Mouse (Mus musculus) intestine, embryonic 14.5 days (tissue): ENCODE data around the gene Heatr9. TPM values are rescaled to one million over a fixed set of nuclear protein-coding genes. Genes with fewer than 3 reads are reported as not detected.
A peak's percentile ranks its signal among the peaks of the same experiment; 100 is the strongest.

Experiments used
- ATAC-seq: fragments of 200-750 bp; cut with Nextera tagmentation; replicated peaks from 2 replicates; pipeline ENCODE4 v1.8.0; 2017; ENCODE audit warnings: low read depth, moderate number of reproducible peaks, moderate TSS enrichment, moderate library complexity; ENCODE audit not compliant: low FRiP score, low TSS enrichment
- DNase-seq: peaks from one replicate; pipeline ENCODE4 v3.0.0-alpha.2; 2018; ENCODE audit warnings: low spot score
- H3K27ac ChIP-seq: fragments of 300-500 bp; sonication (generic); 2 replicates; pipeline ENCODE4 v1.5.1; 2014; ENCODE audit warnings: low read depth, mild to moderate bottlenecking, control low read depth
- H3K27me3 ChIP-seq: fragments of 300-500 bp; sonication (generic); replicated peaks from 2 replicates; pipeline ENCODE4 v1.6.1; 2014; ENCODE audit warnings: low read length, control low read depth; ENCODE audit not compliant: control insufficient read depth, insufficient read depth
- H3K36me3 ChIP-seq: fragments of 300-500 bp; sonication (generic); 2 replicates; pipeline ENCODE4 v1.6.1; 2014; ENCODE audit warnings: low read length, control low read depth; ENCODE audit not compliant: control insufficient read depth, insufficient read depth
- H3K4me1 ChIP-seq: fragments of 300-500 bp; sonication (generic); replicated peaks from 2 replicates; pipeline ENCODE4 v1.6.1; 2014; ENCODE audit warnings: low read length, control low read depth, mixed read lengths; ENCODE audit not compliant: control insufficient read depth, insufficient read depth
- H3K4me2 ChIP-seq: fragments of 300-500 bp; sonication (generic); 2 replicates; pipeline ENCODE4 v1.6.1; 2014; ENCODE audit warnings: low read length
- H3K4me3 ChIP-seq: fragments of 300-500 bp; sonication (generic); 2 replicates; pipeline ENCODE4 v1.5.1; 2014; ENCODE audit warnings: low read depth, low read length, control low read depth, mixed read lengths
- H3K9ac ChIP-seq: fragments of 300-500 bp; sonication (generic); 2 replicates; pipeline ENCODE4 v1.6.1; 2014; ENCODE audit warnings: mild to moderate bottlenecking, low read length
- H3K9me3 ChIP-seq: fragments of 300-500 bp; sonication (generic); 2 replicates; pipeline ENCODE4 v1.6.1; 2016; ENCODE audit warnings: low read length, control low read depth; ENCODE audit not compliant: control insufficient read depth
- WGBS: fragments of 180-500 bp; shearing (Covaris S2); extraction: QIAGEN DNeasy Blood & Tissue Kit; methylation state at CpG from one replicate; pipeline ENCODE4 v1.1.7; 2014; 5-methylcytosine and 5-hydroxymethylcytosine counted together
- polyA plus RNA-seq: library from polyadenylated mRNA; unstranded; fragments of >200 nt; fragmentation: Nextera tagmentation; extraction: Ambion mirVana; gene quantifications from 2 replicates; pipeline ENCODE4 v1.2.1, GENCODE M21; 2014

Heatr9 gene
- polyA plus RNA-seq, 1 experiment from 2014 or later: not detected

GRCm38 (mm10) chr11:83517153-83517552 lies 4.8 kb downstream of the Heatr9 start:
- H3K36me3 ChIP-seq: no peaks in the 10 kb centered on the region
- H3K27ac ChIP-seq: no peak overlapping the region
- ATAC-seq: no peak
- no peak overlapping the region for H3K4me2 ChIP-seq
- H3K27me3 ChIP-seq: no peaks in the 10 kb centered on the region
- H3K9ac ChIP-seq: no peak overlapping the region
- no peaks in the 10 kb centered on the region for H3K4me1 ChIP-seq
- DNase-seq: no peak
- no peaks in the 10 kb centered on the region for H3K9me3 ChIP-seq
- H3K4me3 ChIP-seq: no peak overlapping the region

GRCm38 (mm10) chr11:83509521-83509920 lies 12.5 kb downstream of the Heatr9 start:
- H3K4me3 ChIP-seq: no peak overlapping the region
- H3K9ac ChIP-seq: no peak overlapping the region
- no peak overlapping the region for H3K4me2 ChIP-seq
- H3K27ac ChIP-seq: no peak overlapping the region
- ATAC-seq (no peak), DNase-seq (no peak)
- no peaks in the 10 kb centered on the region for H3K4me1 ChIP-seq
- H3K36me3 ChIP-seq: peaks cover 36% of the 10 kb centered on the region
- no peaks in the 10 kb centered on the region for H3K9me3 ChIP-seq
- H3K27me3 ChIP-seq: no peaks in the 10 kb centered on the region

GRCm38 (mm10) chr11:83504308-83504707 lies 17.7 kb downstream of the Heatr9 start:
- Histone ChIP-seq H3K9me3 (no peaks in the 10 kb centered on the region), H3K9ac (no peak overlapping the region), H3K27ac (no peak overlapping the region), H3K4me2 (no peak overlapping the region), H3K4me1 (no peaks in the 10 kb centered on the region), H3K4me3 (no peak overlapping the region), H3K27me3 (no peaks in the 10 kb centered on the region), H3K36me3 (peaks cover 84% of the 10 kb centered on the region)
- DNase-seq (no peak), ATAC-seq (no peak)
- WGBS: 93% methylated on average over 5 of the region's 5 CpGs

- no peak overlapping the region for H3K4me3 ChIP-seq
- H3K4me2 ChIP-seq: no peak overlapping the region
- peaks cover 70% of the 10 kb centered on the region for H3K36me3 ChIP-seq
- no peak overlapping the region for H3K27ac ChIP-seq
- no peak overlapping the region for H3K9ac ChIP-seq
- ATAC-seq: no peak
- DNase-seq: no peak
- H3K27me3 ChIP-seq: no peaks in the 10 kb centered on the region
- no peaks in the 10 kb centered on the region for H3K9me3 ChIP-seq
- H3K4me1 ChIP-seq: no peaks in the 10 kb centered on the region
- WGBS: 97% methylated on average over 2 of the region's 2 CpGs
Observed at GRCm38 (mm10) chr11:83495571-83495970, 26.4 kb downstream of the Heatr9 start.

GRCm38 (mm10) chr11:83491488-83491887 lies 30.5 kb downstream of the Heatr9 start:
- 88% methylated on average over 4 of the region's 4 CpGs for WGBS
- Histone ChIP-seq H3K27me3 (no peaks in the 10 kb centered on the region), H3K27ac (no peak overlapping the region), H3K9me3 (no peaks in the 10 kb centered on the region), H3K4me2 (no peak overlapping the region), H3K4me3 (no peak overlapping the region), H3K36me3 (peaks cover 59% of the 10 kb centered on the region), H3K9ac (no peak overlapping the region), H3K4me1 (no peaks in the 10 kb centered on the region)
- DNase-seq: no peak
- no peak for ATAC-seq

GRCm38 (mm10) chr11:83473235-83474016 lies 48.5 kb downstream of the Heatr9 start:
- Histone ChIP-seq H3K4me1 (peaks cover 13% of the 10 kb centered on the region), H3K27ac (peak overlapping the region; percentile 92), H3K4me3 (peak overlapping the region; percentile 99), H3K27me3 (no peaks in the 10 kb centered on the region), H3K9ac (peak overlapping the region; percentile 82), H3K36me3 (peaks cover 21% of the 10 kb centered on the region), H3K9me3 (no peaks in the 10 kb centered on the region), H3K4me2 (peak overlapping the region; percentile 73)
- WGBS: under 1% methylated on average over 51 of the region's 52 CpGs
- ATAC-seq (peak; percentile 79), DNase-seq (no peak)

GRCm38 (mm10) chr11:83472324-83473234 lies 49.4 kb downstream of the Heatr9 start, which contains the start of gene Taf15:
Taf15 (plus strand) TSS chr11:83473086.
- under 1% methylated on average over 66 of the region's 66 CpGs for WGBS
- Histone ChIP-seq H3K27ac (peak within 1 kb of the TSS; percentile 92), H3K4me3 (peak within 1 kb of the TSS; percentile 99), H3K9me3 (no peaks in the 10 kb centered on the region), H3K4me2 (peak within 1 kb of the TSS; percentile 73), H3K27me3 (no peaks in the 10 kb centered on the region), H3K36me3 (peaks cover 15% of the 10 kb centered on the region), H3K9ac (peak within 1 kb of the TSS; percentile 82), H3K4me1 (peaks cover 14% of the 10 kb centered on the region)
- DNase-seq (peak; percentile 98), ATAC-seq (peak; percentile 98)

GRCm38 (mm10) chr11:83471766-83472165 lies 50.2 kb downstream of the Heatr9 start:
- Histone ChIP-seq H3K4me1 (peaks cover 22% of the 10 kb centered on the region), H3K4me2 (peak overlapping the region; percentile 48), H3K36me3 (peaks cover 10% of the 10 kb centered on the region), H3K27ac (no peak overlapping the region), H3K9me3 (no peaks in the 10 kb centered on the region), H3K9ac (no peak overlapping the region), H3K27me3 (no peaks in the 10 kb centered on the region), H3K4me3 (no peak overlapping the region; the same call in 1 of the 2 replicates)
- ATAC-seq: no peak
- no peak for DNase-seq
- WGBS: 88% methylated on average over 2 of the region's 2 CpGs
